Mouse (Mus musculus) lung, postnatal 25 days (tissue): Measurements from ENCODE around the gene Psmd14.

Experiments
- DNase-seq: peaks from one replicate; pipeline ENCODE4 v3.0.0; 2022; ENCODE audit warnings: low spot score

Gene Psmd14

GRCm38 (mm10) chr2:61711108-61712040 is at the start of gene Psmd14:
Gene Psmd14, plus strand, starts transcription at chr2:61711694.
- DNase-seq = peak; percentile 92

GRCm38 (mm10) chr2:61662833-61663232 is 48.7 kb upstream of the Psmd14 start:
- DNase-seq = no peak

- DNase-seq = no peak
Measured at GRCm38 (mm10) chr2:61663573-61664241, 47.8 kb upstream of the Psmd14 start.

GRCm38 (mm10) chr2:61667420-61667819 is 44.1 kb upstream of the Psmd14 start:
- no peak for DNase-seq

GRCm38 (mm10) chr2:61668260-61668659 is 43.2 kb upstream of the Psmd14 start:
- peak; percentile 29 for DNase-seq

GRCm38 (mm10) chr2:61674555-61674954 is 36.9 kb upstream of the Psmd14 start:
- no peak for DNase-seq

GRCm38 (mm10) chr2:61681572-61681971 is 29.9 kb upstream of the Psmd14 start:
- no peak for DNase-seq

GRCm38 (mm10) chr2:61686533-61686932 is 25.0 kb upstream of the Psmd14 start:
- DNase-seq = no peak

- DNase-seq = no peak
Measured at GRCm38 (mm10) chr2:61689086-61689485, 22.4 kb upstream of the Psmd14 start.

GRCm38 (mm10) chr2:61709570-61709969 is 1.9 kb upstream of the Psmd14 start:
- DNase-seq = no peak

GRCm38 (mm10) chr2:61712526-61712925 is 1.0 kb downstream of the Psmd14 start:
- DNase-seq = no peak

- no peak for DNase-seq
Measured at GRCm38 (mm10) chr2:61722401-61722982, 11.0 kb downstream of the Psmd14 start.

GRCm38 (mm10) chr2:61732802-61733486 is 21.4 kb downstream of the Psmd14 start:
- no peak for DNase-seq

GRCm38 (mm10) chr2:61734175-61734574 is 22.7 kb downstream of the Psmd14 start:
- no peak for DNase-seq

- DNase-seq = no peak
Measured at GRCm38 (mm10) chr2:61746051-61746450, 34.6 kb downstream of the Psmd14 start.

GRCm38 (mm10) chr2:61746580-61746979 is 35.1 kb downstream of the Psmd14 start:
- DNase-seq = no peak

- no peak for DNase-seq
Measured at GRCm38 (mm10) chr2:61747411-61747810, 35.9 kb downstream of the Psmd14 start.

- DNase-seq = no peak
Measured at GRCm38 (mm10) chr2:61750702-61751101, 39.2 kb downstream of the Psmd14 start.

GRCm38 (mm10) chr2:61751286-61751685 is 39.8 kb downstream of the Psmd14 start:
- no peak for DNase-seq

GRCm38 (mm10) chr2:61752362-61752761 is 40.9 kb downstream of the Psmd14 start:
- DNase-seq = no peak

- no peak for DNase-seq
Measured at GRCm38 (mm10) chr2:61754989-61755388, 43.5 kb downstream of the Psmd14 start.

GRCm38 (mm10) chr2:61759234-61759855 is 47.9 kb downstream of the Psmd14 start:
- DNase-seq = no peak
